Mouse (Mus musculus) bone marrow macrophage, adult 2 months (primary cell): ENCODE results near the gene Adamts12. TPM values are rescaled to one million over a fixed set of nuclear protein-coding genes. Genes with fewer than 3 reads are reported as not detected.

Experiments used
- H3K27ac ChIP-seq: 2 replicates; pipeline ENCODE4 v1.5.1; 2012; ENCODE audit warnings: low read depth, low read length; ENCODE audit not compliant: insufficient read depth
- H3K4me1 ChIP-seq: 2 replicates; pipeline ENCODE4 v1.6.1; 2012; ENCODE audit warnings: low read length; ENCODE audit not compliant: control insufficient read depth, insufficient read depth
- H3K4me3 ChIP-seq: 2 replicates; pipeline ENCODE4 v1.5.1; 2012; ENCODE audit warnings: mild to moderate bottlenecking, low read length, moderate library complexity; ENCODE audit not compliant: insufficient read depth
- CTCF ChIP-seq: IDR thresholded peaks from 2 replicates; pipeline ENCODE4 v1.5.1; 2012; ENCODE audit warnings: low read depth, mild to moderate bottlenecking, low read length, moderate library complexity
- POLR2A ChIP-seq: IDR thresholded peaks from 2 replicates; pipeline ENCODE4 v1.6.1; 2012; ENCODE audit warnings: mild to moderate bottlenecking, low read depth, low read length, borderline replicate concordance
- polyA plus RNA-seq: library from polyadenylated mRNA; stranded (reverse); fragments of >200 nt; gene quantifications from 2 replicates; pipeline ENCODE4 v1.2.4, GENCODE M21; 2012; ENCODE audit not compliant: missing spikeins, insufficient read depth, insufficient read length

The Adamts12 gene
- polyA plus RNA-seq, 1 experiment: 0.23 TPM

GRCm38 (mm10) chr15:11082961-11083569, 18.5 kb downstream of the Adamts12 start:
- Histone ChIP-seq H3K4me3 (no peak overlapping the region), H3K27ac (no peak overlapping the region), H3K4me1 (no peaks in the 10 kb centered on the region)
- TF ChIP-seq POLR2A: no peak

GRCm38 (mm10) chr15:11083678-11084077, 19.1 kb downstream of the Adamts12 start:
- Histone ChIP-seq H3K27ac (no peak overlapping the region), H3K4me3 (no peak overlapping the region), H3K4me1 (no peaks in the 10 kb centered on the region)
- TF ChIP-seq POLR2A: no peak
- no peak for TF ChIP-seq CTCF

- TF ChIP-seq CTCF (no peak), POLR2A (no peak)
- Histone ChIP-seq H3K27ac (no peak overlapping the region), H3K4me3 (no peak overlapping the region), H3K4me1 (no peaks in the 10 kb centered on the region)
These were observed 19.8 kb downstream of the Adamts12 start for GRCm38 (mm10) chr15:11084241-11084992.

GRCm38 (mm10) chr15:11084993-11085365, 20.4 kb downstream of the Adamts12 start:
- no peak overlapping the region for H3K27ac ChIP-seq
- no peaks in the 10 kb centered on the region for H3K4me1 ChIP-seq
- TF ChIP-seq CTCF (no peak), POLR2A (no peak)
- no peak overlapping the region for H3K4me3 ChIP-seq

GRCm38 (mm10) chr15:11089494-11089893, 24.9 kb downstream of the Adamts12 start:
- TF ChIP-seq CTCF: no peak
- no peak for TF ChIP-seq POLR2A
- no peak overlapping the region for H3K4me3 ChIP-seq
- H3K4me1 ChIP-seq: no peaks in the 10 kb centered on the region
- no peak overlapping the region for H3K27ac ChIP-seq

GRCm38 (mm10) chr15:11095566-11095965, 31.0 kb downstream of the Adamts12 start:
- Histone ChIP-seq H3K4me3 (no peak overlapping the region), H3K4me1 (no peaks in the 10 kb centered on the region), H3K27ac (no peak overlapping the region)
- no peak for TF ChIP-seq POLR2A
- TF ChIP-seq CTCF: no peak

- H3K27ac ChIP-seq: no peak overlapping the region
- H3K4me1 ChIP-seq: no peaks in the 10 kb centered on the region
- TF ChIP-seq POLR2A (no peak), CTCF (no peak)
- H3K4me3 ChIP-seq: no peak overlapping the region
These were observed 33.5 kb downstream of the Adamts12 start for GRCm38 (mm10) chr15:11097967-11098702.

- TF ChIP-seq POLR2A (no peak), CTCF (no peak)
- no peaks in the 10 kb centered on the region for H3K4me1 ChIP-seq
- H3K27ac ChIP-seq: no peak overlapping the region
- H3K4me3 ChIP-seq: no peak overlapping the region
These were observed 34.4 kb downstream of the Adamts12 start for GRCm38 (mm10) chr15:11098940-11099339.

- H3K27ac ChIP-seq: no peak overlapping the region
- no peak overlapping the region for H3K4me3 ChIP-seq
- TF ChIP-seq CTCF (no peak), POLR2A (no peak)
- no peaks in the 10 kb centered on the region for H3K4me1 ChIP-seq
These were observed 36.3 kb downstream of the Adamts12 start for GRCm38 (mm10) chr15:11100917-11101316.

- TF ChIP-seq CTCF (no peak), POLR2A (no peak)
- H3K27ac ChIP-seq: no peak overlapping the region
- H3K4me1 ChIP-seq: no peaks in the 10 kb centered on the region
- H3K4me3 ChIP-seq: no peak overlapping the region
These were observed 40.5 kb downstream of the Adamts12 start for GRCm38 (mm10) chr15:11105101-11105500.
